Mouse (Mus musculus): ENCODE measurements around the gene Eomes.

DNA sequence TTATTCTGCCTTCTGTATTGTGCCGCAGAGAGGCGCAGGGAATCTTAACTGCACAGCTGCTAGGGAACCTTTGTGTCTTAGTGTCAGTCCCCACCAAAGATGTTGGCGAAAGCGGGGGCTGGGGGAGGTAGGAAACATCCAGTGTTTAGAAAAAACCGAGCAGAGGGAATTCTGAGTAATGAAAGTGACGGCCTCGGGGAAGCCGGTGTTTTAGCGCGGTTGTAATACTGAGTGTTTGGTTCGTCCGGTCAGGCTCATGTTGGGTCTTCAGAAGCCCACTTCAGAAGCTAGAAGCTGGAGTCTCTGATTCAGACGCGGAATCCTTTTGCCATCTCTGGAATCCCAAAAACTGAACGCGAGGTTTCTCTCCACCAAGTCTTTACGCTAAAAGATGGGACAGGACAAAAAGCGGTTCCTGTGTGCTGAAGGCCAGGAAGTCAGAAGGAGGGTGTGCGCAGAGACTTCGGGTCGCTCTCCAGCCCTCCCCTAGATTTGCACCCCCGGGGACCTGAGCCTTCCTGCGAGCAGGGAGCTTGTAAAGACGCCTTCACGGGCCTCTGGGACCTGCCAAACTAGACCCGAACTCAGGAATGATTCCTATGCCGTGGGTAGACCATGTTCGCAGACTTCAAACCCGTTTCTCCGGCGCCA is 606 bp upstream of the Eomes start:
- no peak for TF ChIP-seq EP300 (IDR thresholded peaks at IDR 0.05; ENCODE audit: low read depth)
- TF ChIP-seq CTCF (IDR thresholded peaks at IDR 0.05; ENCODE audit: low read depth): no peak

Data from liver, postnatal 0 days (tissue).